Mouse (Mus musculus) ES-E14 (cell line): ENCODE measurements around the gene Tfdp2. TPM values are rescaled to one million over a fixed set of nuclear protein-coding genes. Genes with fewer than 3 reads are reported as not detected.
A peak's percentile ranks its signal among the peaks of the same experiment; 100 is the strongest.

Experiments
- DNase-seq: peaks from one replicate; pipeline ENCODE4 v3.0.0-alpha.2; 2013; ENCODE audit warnings: low read depth, low spot score
- H3K27ac ChIP-seq: 2 replicates; pipeline ENCODE4 v1.5.1; 2012; ENCODE audit warnings: low read depth, mild to moderate bottlenecking, low read length, moderate library complexity, mixed read lengths; ENCODE audit not compliant: poor library complexity, insufficient read depth, severe bottlenecking
- H3K36me3 ChIP-seq: 2 replicates; pipeline ENCODE4 v1.6.1; 2012; ENCODE audit warnings: mild to moderate bottlenecking, low read length, moderate library complexity, mixed read lengths; ENCODE audit not compliant: control insufficient read depth, poor library complexity, insufficient read depth, severe bottlenecking
- H3K4me1 ChIP-seq, 2 experiments: fragments of 150-350 bp in 1 of 2; sonication (generic) in 1 of 2; 2 replicates each; pipeline ENCODE4 v1.6.1; 2012; ENCODE audit warnings: low read length in 2 of 2, mild to moderate bottlenecking in 1 of 2, mixed read lengths in 1 of 2; ENCODE audit not compliant: control insufficient read depth in 2 of 2, insufficient read depth in 2 of 2, poor library complexity in 1 of 2
- H3K4me3 ChIP-seq, 2 experiments: fragments of 150-350 bp in 1 of 2; sonication (generic) in 1 of 2; 2 replicates each; pipeline ENCODE4 v1.5.1; 2012; ENCODE audit warnings: low read length in 2 of 2, low read depth in 1 of 2, mild to moderate bottlenecking in 1 of 2, mixed read lengths in 1 of 2; ENCODE audit not compliant: insufficient read depth in 1 of 2, poor library complexity in 1 of 2, severe bottlenecking in 1 of 2
- H3K9ac ChIP-seq: 2 replicates; pipeline ENCODE4 v1.6.1; 2012; ENCODE audit warnings: low read depth, mild to moderate bottlenecking, low read length, mixed read lengths; ENCODE audit not compliant: poor library complexity, insufficient read depth, severe bottlenecking
- H3K9me3 ChIP-seq: fragments of 150-350 bp; sonication (generic); 2 replicates; pipeline ENCODE4 v1.6.1; 2012; ENCODE audit warnings: low read depth, mild to moderate bottlenecking, low read length; ENCODE audit not compliant: control insufficient read depth, insufficient read depth
- CHD2 ChIP-seq: IDR thresholded peaks from 2 replicates; pipeline ENCODE4 v1.6.1; 2014; ENCODE audit warnings: mild to moderate bottlenecking, low read depth, low read length, inconsistent platforms
- HCFC1 ChIP-seq: IDR thresholded peaks from 2 replicates; pipeline ENCODE4 v1.6.1; 2012; ENCODE audit warnings: low read length, inconsistent platforms, borderline replicate concordance; ENCODE audit not compliant: insufficient read depth
- MAFK ChIP-seq: IDR thresholded peaks from 2 replicates; pipeline ENCODE4 v1.6.1; 2014; ENCODE audit warnings: mild to moderate bottlenecking, low read depth, low read length, inconsistent platforms; ENCODE audit not compliant: insufficient read depth
- ZC3H11A ChIP-seq: IDR thresholded peaks from 2 replicates; pipeline ENCODE4 v1.6.1; 2012; ENCODE audit warnings: low read depth, mild to moderate bottlenecking, inconsistent platforms, low read length, borderline replicate concordance
- ZNF384 ChIP-seq: IDR thresholded peaks from 2 replicates; pipeline ENCODE4 v1.6.1; 2012; ENCODE audit warnings: low read depth, low read length, inconsistent platforms
- in situ Hi-C, 2 experiments: fragments of 600-800 bp; cut with MboI; formaldehyde crosslinking; loops; one replicate each; pipeline ENCODE4 v1.15.1; 2025; ENCODE audit warnings: low sequenced_read_pairs in 2 of 2, inconsistent platforms in 1 of 2; ENCODE audit not compliant: unreplicated experiment in 2 of 2
- total RNA-seq: library from RNA; depleted of rRNA; stranded (reverse); fragments of 300-350 nt; gene quantifications from 2 replicates; pipeline ENCODE4 v1.2.3, GENCODE M21; 2012

Gene Tfdp2
- total RNA-seq, 1 experiment: 45.6 TPM

GRCm38 (mm10) chr9:96259753-96260520 is 63.9 kb downstream of the Tfdp2 start:
- Histone ChIP-seq H3K4me3 (peak overlapping the region; percentile 38 to 49; a peak in 3 of 4 replicates), H3K27ac (no peak overlapping the region), H3K4me1 (peaks cover 0 to 1% of the 10 kb centered on the region in 2 experiments; a peak in 3 of 4 replicates), H3K36me3 (no peaks in the 10 kb centered on the region), H3K9me3 (no peaks in the 10 kb centered on the region), H3K9ac (0 out of 2 replicates have a peak overlapping the region, but pooled peaks have one; percentile 43)
- in situ Hi-C loops: no loop called here
- TF ChIP-seq HCFC1 (no peak), CHD2 (no peak), MAFK (no peak), ZC3H11A (no peak), ZNF384 (no peak)
- DNase-seq: no peak

GRCm38 (mm10) chr9:96261101-96261500 is 65.0 kb downstream of the Tfdp2 start:
- H3K9me3 ChIP-seq: no peaks in the 10 kb centered on the region
- no peak overlapping the region for H3K9ac ChIP-seq
- no peak for TF ChIP-seq HCFC1
- no peaks in the 10 kb centered on the region for H3K36me3 ChIP-seq
- DNase-seq: no peak
- no peak overlapping the region; the same call in 1 of the 2 replicates for H3K27ac ChIP-seq
- no peak overlapping the region for H3K4me3 ChIP-seq
- in situ Hi-C loops: no loop called here
- H3K4me1 ChIP-seq: peaks cover 0 to 1% of the 10 kb centered on the region in 2 experiments; a peak in 3 of 4 replicates

GRCm38 (mm10) chr9:96261980-96262379 is 65.9 kb downstream of the Tfdp2 start:
- no peak overlapping the region for H3K9ac ChIP-seq
- DNase-seq: no peak
- H3K27ac ChIP-seq: no peak overlapping the region
- in situ Hi-C loops: no loop called here
- no peak overlapping the region for H3K4me3 ChIP-seq
- no peaks in the 10 kb centered on the region for H3K36me3 ChIP-seq
- H3K9me3 ChIP-seq: no peaks in the 10 kb centered on the region
- no peak for TF ChIP-seq ZNF384
- TF ChIP-seq ZC3H11A: no peak
- TF ChIP-seq MAFK: no peak
- TF ChIP-seq HCFC1: no peak
- no peak for TF ChIP-seq CHD2
- H3K4me1 ChIP-seq: peaks cover 0 to 1% of the 10 kb centered on the region in 2 experiments; a peak in 3 of 4 replicates

- no peak for DNase-seq
- no peaks in the 10 kb centered on the region for H3K36me3 ChIP-seq
- no peak overlapping the region for H3K9ac ChIP-seq
- no peaks in the 10 kb centered on the region for H3K9me3 ChIP-seq
- H3K27ac ChIP-seq: no peak overlapping the region
- no peaks in the 10 kb centered on the region; a peak in 1 of 4 replicates for H3K4me1 ChIP-seq
- in situ Hi-C loops: no loop called here
- TF ChIP-seq MAFK: no peak
- TF ChIP-seq ZC3H11A: no peak
- no peak for TF ChIP-seq ZNF384
- no peak for TF ChIP-seq HCFC1
- no peak for TF ChIP-seq CHD2
- no peak overlapping the region for H3K4me3 ChIP-seq
Observed at GRCm38 (mm10) chr9:96266793-96267558, 70.9 kb downstream of the Tfdp2 start.
